Mouse (Mus musculus): ENCODE measurements at regions not wholly inside any gene's neighbourhood (a gene's known extent, or its start where the extent isn't known, plus 50 kb on each side); places are given as distances from the start of the nearest gene placed in this dataset.

DNA sequence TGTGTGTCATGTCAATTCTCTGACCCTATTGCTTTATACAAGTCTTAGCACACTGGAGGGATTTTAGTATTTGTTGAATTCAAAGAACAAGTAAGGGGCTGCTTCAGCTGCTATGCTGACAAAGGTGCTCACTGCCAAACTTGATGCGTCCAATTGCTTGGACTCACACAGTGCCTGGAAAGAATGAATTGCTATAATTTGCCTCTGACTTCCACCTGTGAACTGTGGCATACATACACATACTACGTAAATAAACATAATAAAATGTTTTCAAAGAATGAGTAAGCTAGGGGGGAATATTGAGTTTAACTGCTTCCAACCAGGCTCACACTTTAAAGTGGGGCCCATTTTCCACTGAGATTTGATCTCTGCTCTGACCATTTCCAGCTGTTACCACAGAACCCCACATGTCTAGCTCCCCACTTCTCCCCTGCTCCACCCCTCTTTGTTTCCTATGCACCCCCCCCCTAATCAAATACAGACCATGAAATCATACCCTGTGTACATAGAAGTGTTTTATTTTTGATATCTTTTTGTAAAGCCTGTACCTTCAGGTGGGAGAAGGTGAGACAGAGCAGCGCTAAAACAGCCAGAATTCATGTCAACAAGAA, 143.4 kb upstream of the Rarb start:
- Histone ChIP-seq H3K27me3 (no peaks in the 10 kb centered on the region), H3K4me3 (no peak overlapping the region), H3K4me1 (peaks cover 22% of the 10 kb centered on the region; the same call in 1 of the 2 replicates), H3K9me3 (no peaks in the 10 kb centered on the region), H3K27ac (no peak overlapping the region), H3K9ac (no peak overlapping the region), H3K4me2 (no peak overlapping the region), H3K36me3 (no peaks in the 10 kb centered on the region)
- ATAC-seq (ENCODE audit: insufficient number of reproducible peaks, low FRiP score, low TSS enrichment, low read depth): no peak
- 35% methylated on average over 3 of the region's 3 CpGs for WGBS

DNA sequence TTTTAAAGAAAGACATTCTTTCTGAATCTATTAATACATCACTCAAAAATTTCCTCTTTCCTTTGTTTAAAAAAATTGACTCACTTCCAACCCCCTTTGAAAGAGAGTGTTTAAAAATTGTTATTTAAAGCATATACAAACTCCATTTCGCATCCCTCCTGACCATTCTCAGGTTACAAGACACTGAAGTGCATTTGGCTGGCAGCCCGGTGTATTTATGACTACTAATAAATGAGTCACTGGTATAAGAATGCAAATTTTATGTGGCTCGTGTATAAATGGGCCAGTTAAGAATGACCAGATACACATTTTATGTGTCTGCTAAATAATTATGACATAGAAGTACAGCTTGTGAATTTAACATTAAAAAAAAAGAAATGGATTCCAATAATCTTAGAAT, 138.8 kb upstream of the Rarb start:
- peaks cover 8% of the 10 kb centered on the region; the same call in 1 of the 2 replicates for H3K4me1 ChIP-seq
- H3K9ac ChIP-seq: no peak overlapping the region
- no peak overlapping the region for H3K4me3 ChIP-seq
- no peaks in the 10 kb centered on the region for H3K36me3 ChIP-seq
- H3K27ac ChIP-seq: no peak overlapping the region
- no peaks in the 10 kb centered on the region for H3K27me3 ChIP-seq
- H3K4me2 ChIP-seq: no peak overlapping the region
- no peaks in the 10 kb centered on the region for H3K9me3 ChIP-seq
- ATAC-seq (ENCODE audit: insufficient number of reproducible peaks, low FRiP score, low TSS enrichment, low read depth): peak; percentile 69; the same call in 1 of the 2 replicates
- 9% methylated on average over 3 of the region's 3 CpGs for WGBS

DNA sequence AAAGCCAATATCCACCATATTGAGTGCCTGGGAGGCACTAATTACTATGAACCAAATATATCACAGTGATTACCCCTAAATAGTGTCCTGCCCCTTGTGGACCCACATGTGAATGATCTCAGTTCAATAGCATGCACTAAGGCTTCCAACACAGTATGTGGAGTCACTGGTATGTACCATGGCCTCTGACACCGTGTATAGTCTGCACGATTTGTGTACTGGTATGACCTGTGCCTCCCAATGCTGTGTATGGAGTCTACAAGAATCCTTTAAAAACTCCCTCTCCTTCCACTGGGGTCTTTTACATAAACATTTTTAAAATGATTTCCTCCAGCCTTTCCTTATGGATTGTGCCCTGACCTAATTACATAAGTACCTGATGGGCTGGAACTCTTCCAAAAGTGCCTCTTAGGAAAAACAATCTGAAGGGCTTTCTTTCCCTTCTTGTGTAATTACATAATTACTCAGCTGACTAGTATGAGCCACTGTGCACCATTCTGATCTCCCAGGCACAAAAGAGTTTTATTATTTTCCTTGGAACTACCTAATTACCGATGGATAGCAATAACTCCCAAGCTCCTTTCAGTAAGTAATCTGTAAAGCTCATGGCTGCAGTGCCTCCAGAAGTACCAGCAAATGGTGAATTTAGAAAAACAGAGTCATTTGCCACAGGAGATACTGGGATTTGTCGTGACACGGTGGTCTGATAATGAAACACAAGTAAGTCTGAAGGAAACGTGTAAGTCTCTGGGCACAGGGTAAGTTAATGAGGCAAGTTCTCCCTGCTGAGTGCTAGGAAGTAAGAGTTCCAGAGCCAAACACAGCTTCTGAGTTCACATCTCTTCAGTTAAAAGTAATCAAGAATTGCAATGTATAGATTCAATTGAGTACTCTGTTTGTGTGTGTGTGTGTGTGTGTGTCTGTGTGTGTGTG, 135.8 kb upstream of the Rarb start:
- H3K4me3 ChIP-seq: no peak overlapping the region
- H3K9ac ChIP-seq: no peak overlapping the region
- peaks cover 3% of the 10 kb centered on the region; the same call in 1 of the 2 replicates for H3K4me1 ChIP-seq
- no peaks in the 10 kb centered on the region for H3K9me3 ChIP-seq
- no peak overlapping the region for H3K27ac ChIP-seq
- no peaks in the 10 kb centered on the region for H3K27me3 ChIP-seq
- 40% methylated on average over 6 of the region's 6 CpGs for WGBS
- H3K36me3 ChIP-seq: no peaks in the 10 kb centered on the region
- no peak for ATAC-seq (ENCODE audit: insufficient number of reproducible peaks, low FRiP score, low TSS enrichment, low read depth)
- H3K4me2 ChIP-seq: no peak overlapping the region

DNA sequence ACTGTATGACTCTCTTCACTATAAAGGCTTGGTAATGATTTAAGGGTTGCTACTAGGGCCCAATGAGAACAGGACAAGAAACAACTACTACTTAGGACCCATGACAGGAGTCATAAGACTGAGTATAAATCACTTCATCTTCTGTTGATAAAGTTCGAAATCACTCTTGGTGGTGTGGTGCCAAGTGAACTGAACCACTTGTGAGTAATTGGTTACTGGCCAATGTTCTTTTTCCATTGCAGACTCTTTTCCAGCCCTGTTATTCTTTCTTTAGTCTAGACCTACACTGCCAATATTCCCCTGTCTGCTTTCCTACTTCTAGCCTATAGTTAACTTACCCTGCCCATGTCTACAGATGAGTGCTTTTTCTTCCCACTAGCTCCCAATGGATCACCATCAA, 129.8 kb upstream of the Rarb start:
- H3K4me3 ChIP-seq: no peak overlapping the region
- H3K36me3 ChIP-seq: no peaks in the 10 kb centered on the region
- H3K4me1 ChIP-seq: no peaks in the 10 kb centered on the region
- 58% methylated on average over 1 of the region's 1 CpGs for WGBS
- H3K4me2 ChIP-seq: no peak overlapping the region
- no peak overlapping the region for H3K9ac ChIP-seq
- H3K27ac ChIP-seq: no peak overlapping the region
- H3K9me3 ChIP-seq: no peaks in the 10 kb centered on the region
- ATAC-seq (ENCODE audit: insufficient number of reproducible peaks, low FRiP score, low TSS enrichment, low read depth): no peak
- no peaks in the 10 kb centered on the region for H3K27me3 ChIP-seq

DNA sequence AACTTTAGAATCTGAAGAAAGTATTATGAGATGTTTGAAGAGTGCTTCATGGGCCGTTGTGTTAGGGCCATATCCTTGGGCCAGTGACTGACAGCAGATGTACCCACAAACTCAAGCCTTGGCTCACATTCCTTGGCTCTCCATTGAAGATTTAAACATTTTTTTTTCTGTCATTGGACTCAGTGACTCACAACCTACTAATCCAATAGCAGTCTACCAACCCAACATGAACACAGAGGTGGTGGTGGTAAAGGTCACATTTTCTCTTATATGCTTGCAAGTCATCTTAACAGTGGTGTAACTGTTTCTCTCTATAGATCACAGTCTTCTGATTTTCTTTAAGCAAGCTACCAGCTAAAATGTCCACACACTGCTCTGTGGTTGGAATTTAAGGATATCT, 125.5 kb upstream of the Rarb start:
- Histone ChIP-seq H3K4me3 (no peak overlapping the region), H3K36me3 (no peaks in the 10 kb centered on the region), H3K9ac (no peak overlapping the region), H3K4me1 (no peaks in the 10 kb centered on the region), H3K27ac (no peak overlapping the region), H3K27me3 (no peaks in the 10 kb centered on the region), H3K9me3 (no peaks in the 10 kb centered on the region), H3K4me2 (no peak overlapping the region)
- ATAC-seq (ENCODE audit: insufficient number of reproducible peaks, low FRiP score, low TSS enrichment, low read depth): no peak
- WGBS: 88% methylated on average over 1 of the region's 1 CpGs

DNA sequence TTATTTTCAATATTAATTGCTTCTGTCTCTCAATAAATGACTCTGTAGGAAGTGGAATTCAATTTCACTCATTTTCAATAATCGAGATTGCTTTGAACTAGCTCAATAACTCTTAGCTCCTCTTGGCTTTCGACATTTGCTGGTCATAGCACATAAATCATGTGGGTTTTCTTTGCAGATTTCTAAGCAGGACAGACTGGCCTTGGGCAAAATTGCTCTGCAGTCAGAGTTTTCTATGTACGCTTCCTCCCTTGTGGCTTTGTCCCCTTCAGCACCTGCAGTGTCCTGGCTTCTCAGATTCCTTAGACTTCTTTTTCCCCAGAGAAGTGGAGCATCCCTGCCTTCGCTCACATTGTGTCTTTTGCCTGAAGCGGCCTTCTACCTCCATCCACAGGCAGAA, 124.6 kb upstream of the Rarb start:
- Histone ChIP-seq H3K9ac (no peak overlapping the region), H3K27ac (no peak overlapping the region), H3K4me2 (no peak overlapping the region), H3K4me3 (no peak overlapping the region), H3K9me3 (no peaks in the 10 kb centered on the region), H3K27me3 (no peaks in the 10 kb centered on the region), H3K4me1 (no peaks in the 10 kb centered on the region), H3K36me3 (no peaks in the 10 kb centered on the region)
- no peak for ATAC-seq (ENCODE audit: insufficient number of reproducible peaks, low FRiP score, low TSS enrichment, low read depth)
- WGBS: 60% methylated on average over 5 of the region's 5 CpGs

DNA sequence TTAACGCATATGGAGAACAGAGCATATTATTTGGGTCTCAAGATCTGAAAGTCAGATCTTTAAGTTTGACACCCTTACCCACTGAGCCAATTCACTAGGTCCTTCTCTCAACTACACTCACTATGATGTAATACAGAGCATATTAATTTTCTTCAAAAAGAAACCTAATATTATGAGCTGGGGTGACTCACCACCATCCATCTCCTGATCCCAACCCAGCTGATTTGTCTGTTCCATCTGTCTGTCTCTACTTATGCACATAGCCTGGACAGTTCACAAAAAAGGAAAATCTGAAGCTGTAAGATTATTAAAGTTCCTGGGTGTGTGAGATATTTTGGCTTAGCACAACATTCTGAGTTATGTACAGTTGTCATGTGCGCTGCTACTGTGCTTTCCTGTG, 108.2 kb upstream of the Rarb start:
- Histone ChIP-seq H3K36me3 (no peaks in the 10 kb centered on the region), H3K9me3 (no peaks in the 10 kb centered on the region), H3K27ac (no peak overlapping the region), H3K4me2 (no peak overlapping the region), H3K4me3 (no peak overlapping the region), H3K4me1 (no peaks in the 10 kb centered on the region), H3K9ac (no peak overlapping the region), H3K27me3 (no peaks in the 10 kb centered on the region)
- WGBS: 88% methylated on average over 2 of the region's 2 CpGs
- ATAC-seq (ENCODE audit: insufficient number of reproducible peaks, low FRiP score, low TSS enrichment, low read depth): no peak

DNA sequence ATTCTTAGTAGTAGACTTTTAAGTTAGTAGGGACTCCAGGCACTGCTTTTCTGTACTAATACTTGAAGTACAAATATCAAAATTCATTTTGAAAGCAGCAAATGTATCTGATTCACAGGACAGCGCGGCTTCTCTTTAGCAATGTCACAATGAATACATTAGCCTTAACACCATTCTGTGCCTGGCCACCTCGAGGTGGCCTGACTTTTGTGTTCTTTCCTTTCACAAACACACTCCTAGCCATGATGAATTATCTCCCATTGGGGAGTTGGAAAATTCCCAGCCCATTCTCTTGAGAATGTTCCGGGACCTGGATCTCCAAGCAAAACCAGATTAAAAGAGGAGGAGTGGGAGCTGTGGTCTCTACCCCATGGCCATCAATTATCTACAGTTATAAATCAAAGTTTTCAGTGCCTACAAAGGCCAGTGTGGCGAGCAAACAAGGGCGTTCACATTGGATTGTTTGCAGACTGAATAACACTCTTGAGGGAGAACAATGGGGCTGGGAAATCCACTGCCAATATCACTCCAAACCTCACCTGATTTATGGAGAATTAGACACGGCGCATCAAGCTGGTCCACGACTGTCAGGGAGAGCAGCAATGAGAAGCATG, 82.7 kb upstream of the Rarb start:
- H3K9me3 ChIP-seq: no peaks in the 10 kb centered on the region
- no peaks in the 10 kb centered on the region for H3K27me3 ChIP-seq
- no peak overlapping the region for H3K4me2 ChIP-seq
- H3K27ac ChIP-seq: no peak overlapping the region
- no peak overlapping the region for H3K4me3 ChIP-seq
- ATAC-seq (ENCODE audit: insufficient number of reproducible peaks, low FRiP score, low TSS enrichment, low read depth): no peak
- 60% methylated on average over 9 of the region's 9 CpGs for WGBS
- peaks cover 6% of the 10 kb centered on the region; the same call in 1 of the 2 replicates for H3K4me1 ChIP-seq
- H3K9ac ChIP-seq: no peak overlapping the region
- no peaks in the 10 kb centered on the region for H3K36me3 ChIP-seq

DNA sequence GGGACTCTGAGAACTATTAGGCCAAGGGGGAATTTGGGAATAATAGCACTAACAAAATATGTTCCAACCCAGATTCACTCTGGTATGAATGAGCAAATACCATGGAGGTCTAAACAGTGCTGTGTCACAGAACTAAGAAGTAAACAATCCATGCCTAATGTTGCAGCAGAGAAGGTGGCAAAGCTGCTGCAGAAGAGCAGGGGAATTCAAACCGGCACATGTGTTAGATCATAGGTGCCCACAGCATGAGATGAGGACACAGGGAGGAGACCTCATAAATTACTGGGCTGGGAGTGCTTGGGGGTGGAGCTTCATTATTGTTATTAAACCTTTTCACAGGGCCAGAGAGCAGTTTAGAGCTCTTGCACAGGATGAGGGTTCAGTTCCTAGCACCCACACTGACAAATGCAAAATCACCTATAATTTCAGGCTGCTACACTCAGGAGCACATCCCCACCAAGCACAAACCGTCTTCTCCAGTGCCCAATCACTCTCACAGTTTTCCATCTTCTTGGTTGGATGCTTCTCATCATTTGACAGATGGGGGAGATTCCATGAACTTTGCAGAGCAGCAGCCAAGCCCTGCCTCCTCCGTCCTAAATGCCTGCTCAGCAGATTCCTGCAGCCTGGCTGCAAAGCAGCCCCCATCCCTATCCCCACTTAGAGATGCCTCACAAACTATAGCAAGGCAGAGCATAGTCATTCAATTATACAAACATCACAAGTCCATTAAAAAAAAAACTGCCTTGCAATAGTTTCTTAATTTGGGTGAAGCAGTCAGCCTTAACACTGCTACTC, 79.0 kb upstream of the Rarb start:
- Histone ChIP-seq H3K4me2 (no peak overlapping the region), H3K36me3 (no peaks in the 10 kb centered on the region), H3K9me3 (no peaks in the 10 kb centered on the region), H3K4me1 (peaks cover 6% of the 10 kb centered on the region; the same call in 1 of the 2 replicates), H3K9ac (no peak overlapping the region), H3K4me3 (no peak overlapping the region), H3K27me3 (no peaks in the 10 kb centered on the region), H3K27ac (no peak overlapping the region)
- whole genome bisulfite sequencing: 28% methylated on average over 3 of the region's 3 CpGs
- no peak for ATAC-seq (ENCODE audit: insufficient number of reproducible peaks, low FRiP score, low TSS enrichment, low read depth)

DNA sequence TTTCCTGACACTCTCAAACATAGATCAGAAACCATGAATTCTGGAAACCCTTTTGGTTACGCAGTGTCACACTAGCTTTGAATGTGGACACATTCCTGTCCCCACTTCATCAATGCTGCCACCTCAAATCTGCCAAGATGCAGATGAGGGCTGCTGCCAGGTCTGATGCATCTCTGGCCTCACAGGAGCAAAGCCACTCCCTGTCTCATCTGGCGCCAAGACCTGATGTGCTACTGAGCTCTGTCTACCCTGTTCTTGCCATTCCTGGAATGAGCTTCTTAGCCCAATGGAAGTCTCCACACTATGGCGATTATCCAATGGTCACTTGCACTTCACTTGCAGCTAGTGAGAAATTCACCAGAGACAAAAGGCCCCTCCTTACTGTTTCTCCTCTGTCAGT, 78.0 kb upstream of the Rarb start:
- no peak overlapping the region for H3K27ac ChIP-seq
- H3K36me3 ChIP-seq: no peaks in the 10 kb centered on the region
- no peak overlapping the region for H3K4me3 ChIP-seq
- H3K4me2 ChIP-seq: no peak overlapping the region
- no peak for ATAC-seq (ENCODE audit: insufficient number of reproducible peaks, low FRiP score, low TSS enrichment, low read depth)
- H3K9me3 ChIP-seq: no peaks in the 10 kb centered on the region
- H3K4me1 ChIP-seq: peaks cover 6% of the 10 kb centered on the region; the same call in 1 of the 2 replicates
- no peak overlapping the region for H3K9ac ChIP-seq
- no peaks in the 10 kb centered on the region for H3K27me3 ChIP-seq
- WGBS: 82% methylated on average over 3 of the region's 3 CpGs

DNA sequence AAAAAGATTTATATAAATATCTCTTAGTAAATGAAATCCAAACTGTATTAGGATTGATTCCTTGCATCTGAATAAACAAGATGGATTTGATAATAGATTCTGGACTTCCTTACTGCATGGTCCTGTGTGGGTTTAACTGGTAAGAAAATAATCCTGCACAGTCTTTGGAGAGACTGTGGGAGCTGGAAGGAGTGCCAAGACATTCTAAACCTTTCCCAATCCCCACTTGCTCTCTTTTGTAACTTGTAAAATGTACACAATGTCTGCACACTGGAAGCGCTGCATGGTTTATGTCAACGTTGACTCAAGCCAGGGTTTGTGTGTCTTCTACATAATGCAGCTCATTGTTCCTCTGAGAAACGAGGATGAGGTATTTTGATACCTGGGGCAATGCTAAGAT, 62.3 kb upstream of the Rarb start:
- 46% methylated on average over 3 of the region's 3 CpGs for WGBS
- H3K9me3 ChIP-seq: no peaks in the 10 kb centered on the region
- H3K4me3 ChIP-seq: no peak overlapping the region
- no peak overlapping the region for H3K27ac ChIP-seq
- H3K9ac ChIP-seq: no peak overlapping the region
- no peaks in the 10 kb centered on the region for H3K36me3 ChIP-seq
- H3K4me2 ChIP-seq: no peak overlapping the region
- no peaks in the 10 kb centered on the region for H3K27me3 ChIP-seq
- H3K4me1 ChIP-seq: no peaks in the 10 kb centered on the region
- ATAC-seq (ENCODE audit: insufficient number of reproducible peaks, low FRiP score, low TSS enrichment, low read depth): no peak

Measured in limb, embryonic 15.5 days (tissue).